Mouse (Mus musculus) liver, embryonic 14.5 days (tissue): ENCODE data around the gene Cnot6.

Experiments used
- CTCF ChIP-seq: IDR thresholded peaks from 2 replicates; pipeline ENCODE4 v1.5.1; 2016; ENCODE audit warnings: antibody characterized with exemption, low read depth, control low read depth
- EP300 ChIP-seq: IDR thresholded peaks from 2 replicates; pipeline ENCODE4 v1.6.1; 2016; ENCODE audit warnings: antibody characterized with exemption, low read depth

GRCm38 (mm10) chr11:49624156-49624555 is 88.4 kb downstream of the Cnot6 start:
- TF ChIP-seq CTCF = no peak
- no peak for TF ChIP-seq EP300
